Mouse (Mus musculus) cerebellum, adult 9-11 months (tissue): ENCODE measurements around the gene Peli1.
A peak's percentile ranks its signal among the peaks of the same experiment; 100 is the strongest.
"Not testable (repeated sequence)": the region's sequence is repeated elsewhere in the genome, so short reads cannot be mapped to it uniquely, and the experiment has no call there.

Experiments used
- DNase-seq: peaks from one replicate; pipeline ENCODE4 v3.0.0; 2022

The Peli1 gene

DNA sequence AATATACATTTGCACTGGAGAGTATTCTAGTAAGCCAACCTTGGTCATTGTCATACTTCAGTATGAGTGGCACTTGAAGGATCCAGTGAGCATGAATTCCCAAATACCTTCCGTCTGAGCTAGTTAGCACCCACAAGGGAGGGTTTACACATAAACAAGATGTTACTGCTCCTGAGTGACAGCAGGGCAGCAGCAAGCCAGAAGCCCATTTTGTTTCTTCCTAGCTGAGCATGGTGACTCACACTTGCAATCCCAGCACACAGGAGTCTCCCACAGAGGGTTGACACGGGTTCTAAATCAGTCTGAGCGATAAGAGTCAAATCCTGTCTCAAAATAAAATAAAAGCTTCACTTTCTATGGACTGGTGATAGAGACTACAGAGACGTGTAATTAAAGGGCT lies 66.5 kb downstream of the Peli1 start:
- DNase-seq: no peak

DNA sequence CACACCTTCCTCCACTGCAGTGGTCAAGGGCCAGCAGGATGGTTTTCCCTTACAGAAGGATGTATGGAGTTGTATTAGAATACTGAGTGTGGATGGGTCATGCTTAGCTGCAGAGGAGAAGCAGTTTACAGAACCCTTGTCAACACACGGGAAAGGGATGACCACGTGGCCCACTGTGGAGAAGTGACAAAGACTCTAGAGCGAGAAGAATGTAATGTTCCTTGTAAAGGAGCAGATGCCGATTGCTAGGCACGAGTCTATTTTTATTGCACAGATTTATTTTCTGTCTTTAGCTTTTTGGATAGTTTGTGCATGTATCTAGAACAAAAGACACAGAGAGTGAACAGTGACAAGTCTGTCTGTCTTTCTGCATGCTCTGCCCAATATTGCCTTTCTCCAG lies 71.0 kb downstream of the Peli1 start:
- no peak for DNase-seq

DNA sequence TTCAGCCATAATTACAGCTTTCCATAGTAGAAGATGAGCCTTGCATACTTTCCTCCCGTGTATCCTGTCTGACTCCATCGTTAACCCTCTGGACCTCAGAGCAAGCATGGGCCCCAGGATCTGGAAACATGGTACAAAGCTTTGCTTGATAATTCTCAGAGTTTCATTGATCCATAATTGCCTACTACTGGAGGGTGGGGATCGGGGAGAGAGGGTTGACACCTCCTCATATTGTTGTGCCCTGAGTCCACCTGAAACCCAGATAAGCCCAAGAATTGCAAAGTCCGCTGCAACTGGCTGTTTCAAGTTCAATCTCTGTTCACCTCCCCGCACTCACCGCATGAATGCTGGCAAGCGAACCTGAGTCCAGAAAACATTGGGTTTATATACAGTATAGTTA lies 72.1 kb downstream of the Peli1 start:
- no peak for DNase-seq

DNA sequence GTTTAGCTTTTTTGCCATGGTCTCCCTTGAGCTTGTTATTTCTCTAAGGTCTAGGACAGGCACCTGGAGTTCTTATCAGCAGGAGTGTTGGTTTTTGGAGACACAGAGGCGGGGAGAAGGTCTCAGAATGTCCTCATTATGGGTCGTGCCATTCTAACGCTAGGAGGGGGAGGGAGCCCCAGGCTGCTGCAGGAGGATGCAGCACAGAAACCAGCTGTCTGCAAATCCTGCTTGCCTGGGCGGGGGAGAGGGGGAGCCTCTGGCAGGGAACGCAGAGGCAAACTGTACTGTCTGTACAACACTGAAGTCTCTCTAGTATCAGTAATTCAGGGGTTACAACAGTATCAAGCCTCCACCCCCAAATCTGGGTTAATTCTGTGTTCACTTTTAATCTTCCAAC lies 72.6 kb downstream of the Peli1 start:
- DNase-seq: no peak

DNA sequence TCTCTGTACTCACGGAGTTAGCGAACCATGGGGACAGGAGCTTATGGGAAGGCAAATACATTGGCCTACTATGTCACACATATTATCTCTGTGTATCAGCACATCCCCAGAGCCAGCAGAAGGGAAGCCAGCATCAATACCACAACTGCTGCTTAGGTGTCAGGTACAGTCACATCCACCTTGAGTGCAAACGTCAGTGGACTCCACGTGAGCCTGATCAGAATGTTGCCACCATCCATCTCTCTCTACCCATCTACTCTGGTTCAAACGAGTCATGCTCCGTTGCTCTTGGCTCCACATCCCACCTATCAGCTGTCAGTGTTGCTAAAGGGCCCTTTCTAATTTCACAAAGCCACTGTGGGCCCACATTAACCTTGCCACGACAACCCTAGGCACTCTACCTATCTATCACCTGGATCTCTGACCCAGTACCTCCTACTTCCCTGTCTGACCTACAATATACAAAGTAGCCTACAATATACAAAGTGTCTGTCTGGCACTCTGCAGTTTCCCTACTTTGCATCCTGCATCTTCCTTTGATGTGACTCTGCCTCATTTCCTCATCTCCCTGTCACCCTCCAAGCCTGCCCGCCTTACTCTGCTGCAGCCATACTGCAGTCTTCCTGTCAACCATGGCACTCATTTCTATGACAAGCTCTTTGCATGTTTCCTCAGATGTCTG lies 73.4 kb downstream of the Peli1 start:
- DNase-seq: no peak

DNA sequence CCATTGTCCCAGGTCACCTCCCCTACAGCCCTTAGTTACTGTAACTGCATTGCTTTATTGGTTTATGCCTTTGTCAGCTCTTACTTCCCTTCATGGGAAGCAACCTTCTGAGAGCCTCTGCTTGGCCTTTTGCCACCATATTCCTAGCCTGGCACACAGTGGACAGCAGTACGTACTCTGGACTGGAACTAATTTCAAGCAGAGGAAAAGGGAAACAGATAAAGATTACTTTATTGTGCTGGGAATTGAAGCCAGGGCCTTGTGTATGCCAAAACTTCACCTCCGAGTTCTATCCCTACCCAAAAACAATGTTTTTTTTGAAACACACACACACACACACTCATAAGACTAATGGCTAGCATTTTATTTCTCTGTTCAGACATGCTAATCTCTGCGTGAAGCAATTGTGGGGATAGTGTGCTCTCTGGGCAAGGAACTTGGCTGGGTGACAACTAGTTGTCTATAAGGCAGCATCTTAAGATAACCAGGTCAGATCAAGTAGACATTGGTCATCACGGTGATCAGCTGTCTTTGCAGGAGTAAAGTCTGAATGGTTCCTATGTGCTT lies 74.0 kb downstream of the Peli1 start:
- DNase-seq: no peak

DNA sequence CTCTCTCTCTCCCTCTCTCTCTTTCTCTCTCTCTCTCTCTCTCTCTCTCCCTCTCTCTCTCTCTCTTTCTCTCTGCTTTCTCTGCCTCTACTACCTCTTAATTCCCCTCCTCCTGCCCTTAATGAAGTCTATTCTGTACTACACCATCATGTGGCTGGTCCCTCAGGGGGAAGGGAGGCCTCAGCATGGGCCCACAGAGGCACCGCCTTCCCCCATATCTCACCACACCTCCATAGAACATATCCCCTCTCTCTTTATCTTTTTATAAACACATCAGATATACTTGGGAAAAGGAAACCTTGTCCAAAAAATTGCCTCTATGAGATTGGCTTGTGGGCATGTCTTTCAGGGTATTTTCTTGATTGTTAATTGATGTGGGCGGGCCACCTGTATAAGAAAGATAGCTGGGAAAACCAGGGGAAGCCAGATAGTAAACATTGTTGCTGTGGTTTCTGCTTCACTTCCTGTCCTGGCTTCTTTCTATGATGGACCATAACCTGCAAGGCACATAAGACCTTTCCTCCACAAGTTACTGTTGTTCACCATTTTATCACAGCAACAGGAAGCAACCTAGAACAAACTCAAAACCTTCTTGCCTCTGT lies 75.5 kb downstream of the Peli1 start:
- DNase-seq: no peak

DNA sequence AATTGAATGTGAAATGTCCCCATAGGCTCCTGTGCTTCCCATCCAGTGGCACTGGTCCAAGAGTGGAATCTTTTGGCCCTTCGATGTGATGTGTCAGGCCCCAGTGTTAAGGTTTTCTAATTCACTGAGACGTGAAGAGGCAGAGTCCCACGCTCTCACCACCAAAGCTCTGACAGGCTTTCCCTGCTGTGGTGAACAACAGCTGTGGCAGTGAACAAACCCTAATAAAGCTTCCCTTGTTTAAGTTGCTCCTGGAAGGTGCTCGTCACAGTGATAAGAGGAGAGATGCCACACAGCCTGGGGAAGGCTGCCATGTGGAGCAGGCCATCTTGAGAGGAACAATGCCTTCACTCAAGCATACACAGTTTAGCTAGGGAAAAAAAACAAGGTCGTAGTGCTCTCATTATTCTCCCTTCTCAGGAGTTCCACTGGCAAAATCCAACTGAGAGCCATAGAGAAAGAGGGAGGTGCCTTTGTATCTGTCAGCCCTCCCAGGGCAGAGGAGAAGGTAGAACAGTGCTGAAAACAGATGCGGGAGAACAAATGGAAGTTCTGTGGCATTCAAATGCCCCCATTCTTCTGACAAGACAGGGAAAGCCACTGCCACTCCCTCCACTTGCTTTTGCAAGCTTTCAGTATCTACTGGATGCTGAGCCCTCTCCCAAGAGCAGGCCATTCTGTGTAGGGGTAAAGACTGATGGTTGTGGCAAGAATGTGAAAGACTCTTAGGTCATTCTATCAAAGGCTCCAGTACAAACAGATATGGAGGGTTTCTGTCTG lies 77.9 kb downstream of the Peli1 start:
- DNase-seq: no peak

DNA sequence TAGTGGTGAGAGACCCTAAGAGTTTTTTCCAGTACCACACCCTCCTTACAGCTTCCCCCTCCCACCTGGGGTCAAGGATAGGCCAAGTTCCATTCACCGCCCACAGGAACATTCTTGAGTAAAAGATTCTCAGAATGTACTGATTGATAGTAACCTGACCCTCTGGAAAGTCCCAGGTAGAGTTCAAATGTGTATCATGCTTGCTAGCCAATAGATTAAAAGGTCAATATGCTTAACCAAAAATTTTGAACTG lies 78.4 kb downstream of the Peli1 start:
- not testable (repeated sequence) for DNase-seq

DNA sequence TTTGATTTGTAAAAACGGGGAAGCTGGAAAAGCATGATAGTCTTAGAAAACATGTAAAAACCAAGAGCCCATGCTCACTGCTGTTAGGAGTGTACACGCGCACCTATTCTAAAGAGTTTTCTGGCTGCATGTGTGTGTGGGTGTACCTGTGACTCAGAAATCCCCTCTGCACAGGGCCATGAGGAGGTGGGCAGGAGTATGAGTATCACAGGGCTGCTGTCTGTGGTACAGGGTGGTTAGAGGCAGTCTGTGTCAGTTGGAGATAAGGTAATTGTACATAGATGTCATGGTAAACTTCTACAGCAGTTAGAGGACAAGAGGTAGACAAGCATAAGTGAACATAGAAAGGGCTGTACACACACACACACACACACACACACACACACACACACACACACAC lies 81.2 kb downstream of the Peli1 start:
- DNase-seq: no peak

DNA sequence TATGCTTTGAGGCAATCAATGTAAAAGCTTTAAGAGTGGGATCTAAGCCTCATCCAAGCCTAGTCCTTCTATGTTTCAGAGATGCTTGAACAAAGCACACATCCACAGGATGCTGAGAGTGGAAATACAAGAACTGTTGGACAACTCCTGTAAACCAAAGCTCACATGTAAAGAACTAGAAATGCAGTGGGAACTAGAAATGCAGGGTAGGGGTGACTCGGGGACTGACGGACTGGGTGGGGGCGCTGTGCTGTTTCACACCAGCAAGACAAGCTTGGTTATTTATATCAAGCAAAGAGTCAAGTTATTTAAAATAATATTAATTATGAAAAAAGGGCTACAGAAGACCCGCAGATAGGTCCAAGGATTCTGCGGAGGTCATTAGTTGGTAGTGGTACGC lies 82.8 kb downstream of the Peli1 start:
- DNase-seq: no peak

DNA sequence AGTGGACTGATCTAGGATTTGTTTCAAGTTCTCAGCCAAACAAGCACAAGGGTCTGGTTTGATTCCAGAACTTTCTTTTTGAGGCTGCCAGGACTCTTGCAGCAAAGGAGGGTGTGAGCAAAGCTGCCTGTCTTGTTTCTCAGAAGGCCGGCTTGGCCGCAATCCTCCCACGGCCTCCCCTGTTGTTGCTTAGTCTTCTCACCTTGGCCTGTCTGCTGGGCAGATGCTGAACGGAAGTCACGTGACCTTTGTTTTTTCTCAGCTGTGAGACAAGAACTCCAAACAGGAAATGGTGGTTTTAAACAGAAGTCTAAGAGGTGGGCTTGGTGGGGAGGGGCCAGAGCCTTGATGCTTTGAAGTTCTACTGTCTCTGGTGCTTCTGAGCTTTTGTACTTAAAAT lies 83.3 kb downstream of the Peli1 start:
- DNase-seq: no peak

DNA sequence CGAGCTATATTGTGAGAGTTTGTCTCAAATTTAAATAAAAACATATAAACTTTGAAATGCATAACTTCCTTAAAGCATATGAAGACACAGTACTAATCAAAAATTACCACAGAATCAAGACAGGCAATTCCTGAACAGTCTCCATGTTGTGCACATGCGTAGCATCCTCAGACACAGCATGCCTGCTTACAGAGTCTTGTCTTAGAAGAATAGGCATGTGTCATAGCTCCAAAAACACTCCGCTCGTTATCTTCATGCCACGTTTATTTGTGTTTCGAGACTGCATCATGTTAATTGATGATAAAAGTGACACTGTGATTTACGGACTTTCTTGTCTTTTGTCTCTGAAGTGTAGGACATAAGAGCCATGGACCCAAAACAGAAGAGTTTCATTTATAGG lies 84.0 kb downstream of the Peli1 start:
- no peak for DNase-seq

DNA sequence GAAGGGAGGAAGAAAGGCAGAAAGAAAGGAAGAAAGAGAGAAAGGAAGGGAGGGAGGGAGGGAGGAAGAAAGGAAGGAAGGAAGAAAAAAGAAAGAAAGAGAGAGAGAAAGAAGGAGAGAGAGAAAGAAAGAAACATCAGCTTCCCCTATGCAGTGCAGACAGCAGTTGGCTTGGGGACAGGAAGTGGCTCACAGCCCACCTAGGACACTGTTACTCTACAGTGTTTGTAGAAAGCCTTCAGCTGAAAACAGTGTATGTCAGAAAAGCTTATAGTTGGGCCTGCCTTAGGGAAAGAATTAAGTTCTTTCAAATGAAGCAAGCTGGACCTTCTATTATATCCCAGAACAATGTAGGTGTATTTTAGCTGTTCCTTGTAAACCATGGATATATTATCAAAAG lies 85.4 kb downstream of the Peli1 start:
- no peak for DNase-seq

DNA sequence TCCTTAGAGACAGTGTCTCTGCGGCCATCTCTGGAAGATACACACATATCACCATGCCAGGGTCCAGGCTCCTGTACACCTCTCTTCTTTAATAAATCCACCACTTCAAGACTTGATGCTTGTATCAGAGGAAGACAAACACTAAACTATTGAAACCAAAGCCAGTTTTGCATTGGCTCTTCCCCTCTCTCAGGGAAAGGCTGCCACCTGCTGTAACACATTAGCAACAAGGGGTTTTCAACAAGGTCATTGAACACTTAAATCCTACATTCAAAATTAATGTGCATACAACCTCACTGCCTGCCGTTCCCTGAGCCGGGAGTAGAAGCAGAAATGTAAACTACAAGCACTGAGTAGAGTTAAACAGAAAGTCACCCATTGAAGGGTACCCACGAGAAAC lies 87.3 kb downstream of the Peli1 start:
- DNase-seq: peak; percentile 8

DNA sequence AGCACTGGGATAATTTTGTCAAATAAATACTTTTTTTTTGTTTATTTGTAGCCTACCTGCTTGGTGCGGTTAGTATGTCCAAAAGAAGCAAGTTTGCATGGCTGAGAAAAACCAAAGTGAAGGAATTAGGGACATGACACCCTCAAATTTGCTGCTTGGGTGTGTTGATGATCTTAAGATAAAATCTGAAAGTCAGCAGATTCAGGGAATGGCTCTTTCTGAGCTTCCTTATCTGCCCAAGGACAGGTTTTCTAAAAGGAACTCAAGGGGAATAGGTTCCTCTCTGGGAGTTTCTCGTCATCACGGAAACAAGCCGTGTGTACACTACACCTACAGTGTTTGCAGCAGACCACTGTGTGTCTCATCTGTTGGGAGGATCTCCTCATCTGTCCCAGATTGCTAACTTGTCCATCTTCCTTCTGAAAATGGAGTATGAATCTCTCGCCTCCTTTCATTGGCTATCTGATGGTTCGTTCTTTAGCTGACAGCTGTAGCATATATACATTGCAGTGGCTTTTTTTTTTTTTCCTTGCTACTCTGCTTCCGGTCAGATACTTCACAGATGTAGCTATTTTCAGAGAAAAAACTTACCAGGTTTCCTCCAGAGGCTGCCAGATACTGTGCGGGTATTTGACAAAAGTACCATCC lies 88.0 kb downstream of the Peli1 start:
- DNase-seq: no peak

DNA sequence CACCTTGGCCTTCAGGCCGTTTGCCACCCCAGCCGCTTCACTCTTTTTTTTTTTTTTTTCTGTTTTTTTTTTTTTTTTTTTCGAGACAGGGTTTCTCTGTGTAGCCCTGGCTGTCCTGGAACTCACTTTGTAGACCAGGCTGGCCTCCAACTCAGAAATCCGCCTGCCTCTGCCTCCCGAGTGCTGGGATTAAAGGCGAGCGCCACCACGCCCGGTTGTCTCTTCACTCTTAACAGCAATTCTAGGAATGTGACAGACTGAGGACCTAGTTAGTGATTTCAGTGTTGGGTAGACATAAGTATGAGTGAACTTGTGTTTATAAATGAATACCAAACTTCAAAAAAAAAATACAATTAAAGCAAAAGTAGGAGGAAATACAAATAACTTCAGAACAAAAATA lies 88.8 kb downstream of the Peli1 start:
- DNase-seq: not testable (repeated sequence)

DNA sequence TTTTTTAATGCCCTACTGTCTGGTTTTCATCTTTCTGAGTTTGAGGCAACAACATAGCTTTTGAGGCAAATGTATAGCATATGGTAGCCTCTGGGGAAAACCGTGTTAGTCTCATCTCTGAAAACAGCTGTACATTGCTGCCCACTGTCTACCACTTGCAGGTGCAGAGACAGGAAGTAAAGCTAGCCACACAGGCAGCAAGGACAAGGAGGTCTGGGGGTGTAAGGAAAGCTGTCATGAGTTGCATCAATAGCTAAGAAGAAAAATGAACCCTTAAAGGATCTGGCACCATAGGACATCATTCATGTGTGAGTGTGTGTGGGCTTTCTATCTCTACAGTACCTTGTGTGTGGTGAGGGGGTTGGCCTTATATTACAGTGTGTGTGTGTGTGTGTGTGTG lies 89.6 kb downstream of the Peli1 start:
- DNase-seq: no peak

DNA sequence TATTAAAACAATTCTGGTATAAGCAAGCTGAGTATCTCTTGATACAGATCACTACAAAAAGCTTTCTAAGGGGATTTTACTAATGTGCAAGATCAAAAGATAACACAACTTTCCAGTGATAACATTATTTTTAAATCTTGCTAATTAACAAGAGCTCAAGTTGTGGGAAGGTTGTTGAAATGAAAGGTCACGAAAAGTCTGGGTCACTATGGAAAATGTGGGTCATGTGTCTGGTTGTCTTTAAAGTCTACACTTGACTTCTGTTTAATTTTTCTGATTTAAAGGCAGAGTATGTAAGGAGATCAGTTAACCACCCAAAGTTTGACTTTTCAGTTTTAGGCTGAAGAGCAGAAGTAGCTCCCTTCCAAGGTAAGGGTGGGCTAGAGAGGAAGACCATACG lies 90.5 kb downstream of the Peli1 start:
- DNase-seq: no peak

DNA sequence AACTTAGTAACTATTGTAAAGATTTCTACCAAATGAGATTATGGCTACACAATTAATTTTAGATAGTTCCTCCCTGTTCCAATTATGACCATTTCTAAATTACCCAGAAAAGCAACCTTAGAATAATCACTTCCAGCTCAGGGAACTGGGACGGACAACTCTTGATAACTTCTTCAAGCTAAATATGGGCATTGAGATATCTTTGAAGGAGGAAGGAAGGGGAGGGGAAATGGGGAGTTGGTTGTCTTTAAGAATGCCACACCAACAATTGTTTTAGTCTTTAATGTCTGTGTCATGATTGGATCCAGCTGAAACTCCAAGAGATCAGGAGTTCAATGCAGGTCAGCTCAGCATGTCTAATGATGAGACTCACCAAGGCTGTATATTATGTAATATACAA lies 91.6 kb downstream of the Peli1 start:
- no peak for DNase-seq

DNA sequence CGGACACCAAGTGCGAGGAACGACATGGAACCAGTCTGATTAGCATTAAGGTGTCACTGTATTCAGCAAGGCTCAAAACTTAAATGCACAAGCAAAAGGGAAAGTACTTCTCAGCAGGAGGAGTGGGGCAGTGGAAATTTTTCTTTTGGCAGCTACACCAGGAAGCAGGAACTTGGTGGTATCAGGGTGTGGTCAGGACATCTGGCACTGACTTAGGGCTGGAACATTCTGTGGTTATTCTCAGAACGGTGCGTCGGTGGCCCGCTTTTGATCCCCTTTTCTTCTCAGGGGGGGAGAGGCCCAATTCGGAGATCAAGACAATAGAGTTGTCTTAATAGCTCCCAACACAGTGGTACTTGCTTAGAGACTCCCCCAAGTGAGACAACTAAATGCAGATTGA lies 100.7 kb downstream of the Peli1 start:
- DNase-seq: not testable (repeated sequence)

DNA sequence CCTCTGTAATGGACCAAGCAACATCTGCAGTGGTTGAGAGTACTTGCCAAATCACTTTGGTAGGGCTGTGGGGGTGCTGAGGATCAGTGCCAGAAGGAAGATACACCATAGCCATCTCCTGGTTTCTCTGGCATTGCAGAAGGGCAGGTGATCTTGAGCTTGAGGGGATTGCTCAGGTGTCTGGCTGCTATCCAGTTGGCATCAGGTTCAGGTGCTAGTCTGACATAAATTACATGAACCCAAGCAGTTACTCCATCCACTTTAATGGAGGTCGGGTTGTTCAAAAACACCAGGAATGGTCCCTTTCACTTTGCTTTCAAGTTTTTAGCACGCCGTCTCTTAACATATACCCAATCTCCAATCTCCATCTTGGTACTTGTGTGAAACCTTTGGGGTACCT lies 103.8 kb downstream of the Peli1 start:
- DNase-seq: no peak
